Mouse (Mus musculus): ENCODE measurements at regions not wholly inside any gene's neighbourhood (a gene's known extent, or its start where the extent isn't known, plus 50 kb on each side); places are given as distances from the start of the nearest gene placed in this dataset.
"Not testable (repeated sequence)": the region's sequence is repeated elsewhere in the genome, so short reads cannot be mapped to it uniquely, and the experiment has no call there.

- Histone ChIP-seq H3K4me3 (ENCODE audit: low read depth, low read length) (no peak overlapping the region), H3K9me3 (replicated peaks; ENCODE audit: control insufficient read depth, insufficient read depth, low read length, poor library complexity, severe bottlenecking) (no peaks in the 10 kb centered on the region), H3K9ac (ENCODE audit: low read depth, poor library complexity, severe bottlenecking) (no peak overlapping the region), H3K4me1 (ENCODE audit: control insufficient read depth, insufficient read depth, low read length) (no peaks in the 10 kb centered on the region), H3K27ac (ENCODE audit: insufficient read depth, low read length) (no peak overlapping the region), H3K36me3 (ENCODE audit: control insufficient read depth, insufficient read depth, low read length, poor library complexity, severe bottlenecking) (no peaks in the 10 kb centered on the region), H3K27me3 (ENCODE audit: control insufficient read depth, insufficient read depth, low read length, poor library complexity, severe bottlenecking) (no peaks in the 10 kb centered on the region)
- TF ChIP-seq CTCF (IDR thresholded peaks at IDR 0.05; ENCODE audit: low read depth, low read length): peak; percentile 5
- no peak for TF ChIP-seq POLR2A (IDR thresholded peaks at IDR 0.05; ENCODE audit: insufficient read depth, low read length)
Measured at GRCm38 (mm10) chr2:17849267-17849666, 118.0 kb upstream of the Nebl start.

GRCm38 (mm10) chr2:17845447-17846092 is 114.3 kb upstream of the Nebl start:
- H3K9ac ChIP-seq (ENCODE audit: low read depth, poor library complexity, severe bottlenecking); H3K9me3 ChIP-seq (replicated peaks; ENCODE audit: control insufficient read depth, insufficient read depth, low read length, poor library complexity, severe bottlenecking); H3K36me3 ChIP-seq (ENCODE audit: control insufficient read depth, insufficient read depth, low read length, poor library complexity, severe bottlenecking); H3K27me3 ChIP-seq (ENCODE audit: control insufficient read depth, insufficient read depth, low read length, poor library complexity, severe bottlenecking); H3K4me3 ChIP-seq (ENCODE audit: low read depth, low read length); H3K27ac ChIP-seq (ENCODE audit: insufficient read depth, low read length); H3K4me1 ChIP-seq (ENCODE audit: control insufficient read depth, insufficient read depth, low read length): not testable (repeated sequence)

- Histone ChIP-seq H3K27me3 (ENCODE audit: control insufficient read depth, insufficient read depth, low read length, poor library complexity, severe bottlenecking) (no peaks in the 10 kb centered on the region), H3K9me3 (replicated peaks; ENCODE audit: control insufficient read depth, insufficient read depth, low read length, poor library complexity, severe bottlenecking) (no peaks in the 10 kb centered on the region), H3K9ac (ENCODE audit: low read depth, poor library complexity, severe bottlenecking) (no peak overlapping the region), H3K27ac (ENCODE audit: insufficient read depth, low read length) (no peak overlapping the region), H3K36me3 (ENCODE audit: control insufficient read depth, insufficient read depth, low read length, poor library complexity, severe bottlenecking) (no peaks in the 10 kb centered on the region), H3K4me3 (ENCODE audit: low read depth, low read length) (no peak overlapping the region), H3K4me1 (ENCODE audit: control insufficient read depth, insufficient read depth, low read length) (no peaks in the 10 kb centered on the region)
- TF ChIP-seq EP300 (IDR thresholded peaks at IDR 0.05; ENCODE audit: insufficient read depth, low read depth, low read length) (no peak), CTCF (IDR thresholded peaks at IDR 0.05; ENCODE audit: low read depth, low read length) (no peak), POLR2A (IDR thresholded peaks at IDR 0.05; ENCODE audit: insufficient read depth, low read length) (no peak)
Measured at GRCm38 (mm10) chr2:17844662-17845446, 113.6 kb upstream of the Nebl start.

- Histone ChIP-seq H3K9ac (ENCODE audit: low read depth, poor library complexity, severe bottlenecking) (no peak overlapping the region), H3K9me3 (replicated peaks; ENCODE audit: control insufficient read depth, insufficient read depth, low read length, poor library complexity, severe bottlenecking) (no peaks in the 10 kb centered on the region), H3K36me3 (ENCODE audit: control insufficient read depth, insufficient read depth, low read length, poor library complexity, severe bottlenecking) (no peaks in the 10 kb centered on the region), H3K27ac (ENCODE audit: insufficient read depth, low read length) (no peak overlapping the region), H3K4me3 (ENCODE audit: low read depth, low read length) (no peak overlapping the region), H3K4me1 (ENCODE audit: control insufficient read depth, insufficient read depth, low read length) (no peaks in the 10 kb centered on the region), H3K27me3 (ENCODE audit: control insufficient read depth, insufficient read depth, low read length, poor library complexity, severe bottlenecking) (no peaks in the 10 kb centered on the region)
- TF ChIP-seq CTCF (IDR thresholded peaks at IDR 0.05; ENCODE audit: low read depth, low read length) (peak; percentile 1), EP300 (IDR thresholded peaks at IDR 0.05; ENCODE audit: insufficient read depth, low read depth, low read length) (no peak)
Measured at GRCm38 (mm10) chr2:17841963-17842362, 110.7 kb upstream of the Nebl start.

- no peaks in the 10 kb centered on the region for H3K27me3 ChIP-seq (ENCODE audit: control insufficient read depth, insufficient read depth, low read length, poor library complexity, severe bottlenecking)
- H3K27ac ChIP-seq (ENCODE audit: insufficient read depth, low read length): no peak overlapping the region
- TF ChIP-seq CTCF (IDR thresholded peaks at IDR 0.05; ENCODE audit: low read depth, low read length) (no peak), POLR2A (IDR thresholded peaks at IDR 0.05; ENCODE audit: insufficient read depth, low read length) (no peak), EP300 (IDR thresholded peaks at IDR 0.05; ENCODE audit: insufficient read depth, low read depth, low read length) (no peak)
- H3K4me1 ChIP-seq (ENCODE audit: control insufficient read depth, insufficient read depth, low read length): no peaks in the 10 kb centered on the region
- H3K36me3 ChIP-seq (ENCODE audit: control insufficient read depth, insufficient read depth, low read length, poor library complexity, severe bottlenecking): no peaks in the 10 kb centered on the region
- H3K9me3 ChIP-seq (replicated peaks; ENCODE audit: control insufficient read depth, insufficient read depth, low read length, poor library complexity, severe bottlenecking): no peaks in the 10 kb centered on the region
- H3K9ac ChIP-seq (ENCODE audit: low read depth, poor library complexity, severe bottlenecking): no peak overlapping the region
- no peak overlapping the region for H3K4me3 ChIP-seq (ENCODE audit: low read depth, low read length)
Measured at GRCm38 (mm10) chr2:17841546-17841945, 110.3 kb upstream of the Nebl start.

GRCm38 (mm10) chr2:17840941-17841498 is 109.8 kb upstream of the Nebl start:
- Histone ChIP-seq H3K4me1 (ENCODE audit: control insufficient read depth, insufficient read depth, low read length) (no peaks in the 10 kb centered on the region), H3K4me3 (ENCODE audit: low read depth, low read length) (no peak overlapping the region), H3K36me3 (ENCODE audit: control insufficient read depth, insufficient read depth, low read length, poor library complexity, severe bottlenecking) (no peaks in the 10 kb centered on the region), H3K9me3 (replicated peaks; ENCODE audit: control insufficient read depth, insufficient read depth, low read length, poor library complexity, severe bottlenecking) (no peaks in the 10 kb centered on the region), H3K27me3 (ENCODE audit: control insufficient read depth, insufficient read depth, low read length, poor library complexity, severe bottlenecking) (no peaks in the 10 kb centered on the region), H3K9ac (ENCODE audit: low read depth, poor library complexity, severe bottlenecking) (no peak overlapping the region), H3K27ac (ENCODE audit: insufficient read depth, low read length) (no peak overlapping the region)
- no peak for TF ChIP-seq EP300 (IDR thresholded peaks at IDR 0.05; ENCODE audit: insufficient read depth, low read depth, low read length)

All from ES-Bruce4 (cell line).